Mouse (Mus musculus) heart, postnatal 0 days (tissue): ENCODE measurements at regions not wholly inside any gene's neighbourhood (a gene's known extent, or its start where the extent isn't known, plus 50 kb on each side); places are given as distances from the start of the nearest gene placed in this dataset.

Experiments used
- ATAC-seq: fragments of 200-750 bp; cut with Nextera tagmentation; 2 replicates; pipeline ENCODE4 v1.8.0; 2017; ENCODE audit warnings: low read depth, moderate number of reproducible peaks, moderate library complexity; ENCODE audit not compliant: insufficient read depth
- DNase-seq: peaks from one replicate; pipeline ENCODE4 v3.0.0-alpha.2; 2016; ENCODE audit warnings: low spot score
- H3K27ac ChIP-seq: fragments of 300-500 bp; sonication (generic); 2 replicates; pipeline ENCODE4 v1.5.1; 2014; ENCODE audit warnings: low read depth, mild to moderate bottlenecking
- H3K27me3 ChIP-seq: fragments of 300-500 bp; sonication (generic); 2 replicates; pipeline ENCODE4 v1.6.1; 2014; ENCODE audit warnings: low read length, mixed read lengths; ENCODE audit not compliant: control insufficient read depth, insufficient read depth
- H3K36me3 ChIP-seq: fragments of 300-500 bp; sonication (generic); replicated peaks from 2 replicates; pipeline ENCODE4 v1.6.1; 2014; ENCODE audit warnings: low read length, mixed read lengths; ENCODE audit not compliant: control insufficient read depth, insufficient read depth
- H3K4me1 ChIP-seq: fragments of 300-500 bp; sonication (generic); 2 replicates; pipeline ENCODE4 v1.6.1; 2014; ENCODE audit warnings: antibody characterized with exemption; ENCODE audit not compliant: control insufficient read depth, insufficient read depth
- H3K4me2 ChIP-seq: fragments of 300-500 bp; sonication (generic); 2 replicates; pipeline ENCODE4 v1.6.1; 2014; ENCODE audit warnings: low read depth, mild to moderate bottlenecking, low read length, moderate library complexity
- H3K4me3 ChIP-seq: fragments of 300-500 bp; sonication (generic); 2 replicates; pipeline ENCODE4 v1.5.1; 2014; ENCODE audit warnings: low read depth, low read length
- H3K9ac ChIP-seq: fragments of 300-500 bp; sonication (generic); replicated peaks from 2 replicates; pipeline ENCODE4 v1.6.1; 2014; ENCODE audit warnings: low read depth, low read length, mixed read lengths
- H3K9me3 ChIP-seq: fragments of 300-500 bp; sonication (generic); replicated peaks from 2 replicates; pipeline ENCODE4 v1.6.1; 2016; ENCODE audit warnings: low read length; ENCODE audit not compliant: control insufficient read depth
- CTCF ChIP-seq: IDR thresholded peaks from 2 replicates; pipeline ENCODE4 v1.5.1; 2016; ENCODE audit warnings: antibody characterized with exemption, control low read depth, low read depth
- EP300 ChIP-seq: IDR thresholded peaks from 2 replicates; pipeline ENCODE4 v1.6.1; 2016; ENCODE audit warnings: antibody characterized with exemption, low read depth
- WGBS: fragments of 180-500 bp; shearing (Covaris S2); extraction: QIAGEN DNeasy Blood & Tissue Kit; methylation state at CpG from one replicate; pipeline ENCODE4 v1.1.7; 2014; 5-methylcytosine and 5-hydroxymethylcytosine counted together

GRCm38 (mm10) chr19:44686061-44686460 lies 69.8 kb upstream of the Pax2 start:
- H3K9me3 ChIP-seq = no peaks in the 10 kb centered on the region
- ATAC-seq = no peak
- no peaks in the 10 kb centered on the region for H3K4me1 ChIP-seq
- no peak overlapping the region for H3K4me3 ChIP-seq
- no peak overlapping the region for H3K27ac ChIP-seq
- H3K36me3 ChIP-seq = no peaks in the 10 kb centered on the region
- H3K4me2 ChIP-seq = no peak overlapping the region
- 32% methylated on average over 7 of the region's 7 CpGs for WGBS
- no peak overlapping the region for H3K9ac ChIP-seq
- H3K27me3 ChIP-seq = peaks cover 76% of the 10 kb centered on the region
- TF ChIP-seq CTCF = no peak
- no peak for TF ChIP-seq EP300
- DNase-seq = no peak

- Histone ChIP-seq H3K4me3 (no peak overlapping the region), H3K4me1 (no peaks in the 10 kb centered on the region), H3K27ac (no peak overlapping the region), H3K4me2 (no peak overlapping the region), H3K36me3 (no peaks in the 10 kb centered on the region), H3K9me3 (no peaks in the 10 kb centered on the region), H3K9ac (no peak overlapping the region), H3K27me3 (peaks cover 61% of the 10 kb centered on the region)
- 1% methylated on average over 17 of the region's 17 CpGs for WGBS
- TF ChIP-seq CTCF = no peak
- TF ChIP-seq EP300 = no peak
- DNase-seq = peak; percentile 64
- ATAC-seq = no peak; the same call in 1 of the 2 replicates
Measured at GRCm38 (mm10) chr19:44692396-44692795, 63.4 kb upstream of the Pax2 start.

- Histone ChIP-seq H3K4me3 (no peak overlapping the region), H3K27me3 (peaks cover 61% of the 10 kb centered on the region), H3K27ac (no peak overlapping the region), H3K4me2 (no peak overlapping the region), H3K36me3 (no peaks in the 10 kb centered on the region), H3K9me3 (no peaks in the 10 kb centered on the region), H3K9ac (no peak overlapping the region), H3K4me1 (no peaks in the 10 kb centered on the region)
- WGBS = 3% methylated on average over 16 of the region's 16 CpGs
- TF ChIP-seq CTCF (no peak), EP300 (no peak)
- DNase-seq = no peak
- no peak for ATAC-seq
Measured at GRCm38 (mm10) chr19:44692816-44693215, 63.0 kb upstream of the Pax2 start.

GRCm38 (mm10) chr19:44695331-44695730 lies 60.5 kb upstream of the Pax2 start:
- DNase-seq (no peak), ATAC-seq (no peak)
- Histone ChIP-seq H3K36me3 (no peaks in the 10 kb centered on the region), H3K4me2 (no peak overlapping the region), H3K4me1 (no peaks in the 10 kb centered on the region), H3K27ac (no peak overlapping the region), H3K9me3 (no peaks in the 10 kb centered on the region), H3K27me3 (peaks cover 78% of the 10 kb centered on the region), H3K4me3 (no peak overlapping the region), H3K9ac (no peak overlapping the region)
- TF ChIP-seq EP300 (no peak), CTCF (no peak)
- whole genome bisulfite sequencing = 11% methylated on average over 3 of the region's 3 CpGs

- H3K27me3 ChIP-seq = peaks cover 77% of the 10 kb centered on the region
Measured at GRCm38 (mm10) chr19:44696059-44696712, 59.7 kb upstream of the Pax2 start.

GRCm38 (mm10) chr19:44696773-44697172 lies 59.1 kb upstream of the Pax2 start:
- H3K4me3 ChIP-seq = no peak overlapping the region
- no peaks in the 10 kb centered on the region for H3K9me3 ChIP-seq
- H3K36me3 ChIP-seq = no peaks in the 10 kb centered on the region
- WGBS = 39% methylated on average over 9 of the region's 9 CpGs
- ATAC-seq = no peak
- no peaks in the 10 kb centered on the region for H3K4me1 ChIP-seq
- no peak overlapping the region for H3K4me2 ChIP-seq
- no peak for DNase-seq
- H3K27me3 ChIP-seq = peaks cover 80% of the 10 kb centered on the region
- TF ChIP-seq CTCF = no peak
- no peak for TF ChIP-seq EP300
- H3K27ac ChIP-seq = no peak overlapping the region
- H3K9ac ChIP-seq = no peak overlapping the region

More at GRCm38 (mm10) chr19:44696059-44696712, 59.7 kb upstream of the Pax2 start:
- H3K4me2 ChIP-seq = no peak overlapping the region
- H3K9ac ChIP-seq = no peak overlapping the region
- WGBS = 5% methylated on average over 8 of the region's 8 CpGs
- no peaks in the 10 kb centered on the region for H3K9me3 ChIP-seq
- H3K27ac ChIP-seq = no peak overlapping the region
- no peaks in the 10 kb centered on the region for H3K36me3 ChIP-seq
- no peak for ATAC-seq
- no peak for DNase-seq
- no peak overlapping the region for H3K4me3 ChIP-seq
- no peaks in the 10 kb centered on the region for H3K4me1 ChIP-seq
- TF ChIP-seq CTCF (no peak), EP300 (no peak)
